Mouse (Mus musculus): ENCODE measurements around the gene Nuf2. TPM values are rescaled to one million over a fixed set of nuclear protein-coding genes. Genes with fewer than 3 reads are reported as not detected.

The Nuf2 gene
- polyA plus RNA-seq, 1 experiment from 2014 or later = 86.6 TPM

Other genes with a start within 250 kb of the Nuf2 start
- 0.28 and 0.81 TPM in 2 replicates for gene Rgs5, start 124.0 kb upstream of the Nuf2 start, polyA plus RNA-seq (2016; fragmentation: Nextera tagmentation; extraction: Ambion mirVana)
- gene Rgs4, start 216.2 kb upstream of the Nuf2 start, polyA plus RNA-seq (2016; fragmentation: Nextera tagmentation; extraction: Ambion mirVana) = 5.9 and 13.8 TPM in 2 replicates